ENCODE assay signal across 10 mouse cellular contexts in genomic region chr6:88236513-88236912, GRCm38 (mm10). TPM values are rescaled to one million over a fixed set of nuclear protein-coding genes. Genes with fewer than 3 reads are reported as not detected.
A peak's percentile ranks its signal among the peaks of the same experiment; 100 is the strongest.
DNase-seq lines count a peak whose midpoint lies in the region; ATAC-seq lines count a peak whose summit lies in the region.
"Had no signal": no experiment of that assay in that cellular context is flagged by ENCODE, and none has a peak within 500 bp of the region (broad histone marks: within the 10 kb centered on the region; RNA-seq: fewer than 3 reads in every experiment).

No protein-coding gene starts in this region.

- H3K4me1 ChIP-seq in embryonic facial prominence, embryonic 11.5 days (ENCODE audit: control insufficient read depth, insufficient read depth, low read length) = peaks cover 5% of the 10 kb centered on the region; the same call in 1 of the 2 replicates

- H3K4me2 ChIP-seq in embryonic facial prominence, embryonic 11.5 days (ENCODE audit: low read depth, low read length) = peak overlapping the region; percentile 22

- peak; percentile 35 to 55 for DNase-seq in kidney, postnatal 4 days
- DNase-seq in kidney, adult 8-10 months = no peak
- no peak for DNase-seq in embryonic facial prominence, embryonic 11.5 days (ENCODE audit: low spot score)
- DNase-seq in heart, postnatal 14 days = peak; percentile 13 to 46
- DNase-seq in neural tube, embryonic 10.5 days (ENCODE audit: extremely low spot score, low spot score) = peak; percentile 31
- DNase-seq in spleen, postnatal 14 days (ENCODE audit: low spot score in 2 of 2) = no peak
- no peak for DNase-seq in left cerebral cortex, postnatal 25 days (ENCODE audit: low spot score in 2 of 2)
- DNase-seq: cerebellum, adult 9-10 months; layer of hippocampus, postnatal 36 days had no signal

- no peaks in the 10 kb centered on the region for H3K36me3 ChIP-seq in embryonic facial prominence, embryonic 11.5 days (replicated peaks; ENCODE audit: control insufficient read depth, insufficient read depth, low read depth, low read length)

- intact Hi-C loops in heart, postnatal 14 days (cut with DNase I) = no loop called here
- intact Hi-C loops in left cerebral cortex, postnatal 25 days (cut with DNase I) = no loop called here

- no peak overlapping the region for H3K27ac ChIP-seq in embryonic facial prominence, embryonic 11.5 days (replicated peaks; ENCODE audit: low read depth, low read length)

- no peaks in the 10 kb centered on the region; the same call in 1 of the 2 replicates for H3K27me3 ChIP-seq in embryonic facial prominence, embryonic 11.5 days (ENCODE audit: control insufficient read depth, insufficient read depth, low read length)

- H3K9ac ChIP-seq in embryonic facial prominence, embryonic 11.5 days (replicated peaks; ENCODE audit: low read length) = no peak overlapping the region; the same call in 1 of the 2 replicates

- no peaks in the 10 kb centered on the region for H3K9me3 ChIP-seq in embryonic facial prominence, embryonic 11.5 days (replicated peaks; ENCODE audit: control insufficient read depth, low read length)

- no peak overlapping the region for H3K4me3 ChIP-seq in embryonic facial prominence, embryonic 11.5 days (ENCODE audit: low read depth, low read length)

- WGBS in embryonic facial prominence, embryonic 11.5 days = 9% methylated on average over 7 of the region's 7 CpGs

- no peak for ATAC-seq in embryonic facial prominence, embryonic 11.5 days (replicated peaks; ENCODE audit: insufficient number of reproducible peaks, low FRiP score, low TSS enrichment, low read depth)

RNA-seq across cellular contexts. Expression of gene Dnajb8, which starts 14.4 kb away (rescaled TPM):
- polyA plus RNA-seq in embryonic facial prominence, embryonic 11.5 days (2014; fragmentation: Nextera tagmentation; extraction: Ambion mirVana) = not detected in 2 replicates
- total RNA-seq in heart, postnatal 14 days (2021) = not detected
- total RNA-seq in left cerebral cortex, postnatal 25 days (2021) = not detected
- total RNA-seq: gastrocnemius, postnatal 4 days; layer of hippocampus, postnatal 36 days had no signal

RNA-seq across cellular contexts. Expression of gene Gata2, which starts 42.8 kb away (rescaled TPM):
- polyA plus RNA-seq in embryonic facial prominence, embryonic 11.5 days (2014; fragmentation: Nextera tagmentation; extraction: Ambion mirVana) = 28.3 and 30.0 TPM in 2 replicates
- 10 to 100 TPM; 21.4 to 23.7 TPM for total RNA-seq in heart, postnatal 14 days (2021)
- 1 to 10 TPM; 4.8 to 5.9 TPM for total RNA-seq in left cerebral cortex, postnatal 25 days (2021)

Comparison
In these comparisons a context has a peak if more than half of its experiments do, and no peak if none do; other contexts are left out.
1. DNase-seq: peak in kidney, postnatal 4 days (2 of 2), heart, postnatal 14 days (2 of 2) and neural tube, embryonic 10.5 days (single experiment); none in kidney, adult 8-10 months (0 of 2), embryonic facial prominence, embryonic 11.5 days (single experiment), spleen, postnatal 14 days (0 of 2) and left cerebral cortex, postnatal 25 days (0 of 2).